Mouse (Mus musculus) layer of hippocampus, adult 9-10 months (tissue): ENCODE data around the gene Bglap3.
"Not testable (repeated sequence)": the region's sequence is repeated elsewhere in the genome, so short reads cannot be mapped to it uniquely, and the experiment has no call there.

Experiments used
- DNase-seq: peaks from one replicate; pipeline ENCODE4 v3.0.0; 2022; ENCODE audit warnings: low spot score

The Bglap3 gene

GRCm38 (mm10) chr3:88372643-88373042 lies at the start of gene Bglap3:
Gene Bglap3 (minus strand): TSS chr3:88372743.
- DNase-seq = not testable (repeated sequence)

DNA sequence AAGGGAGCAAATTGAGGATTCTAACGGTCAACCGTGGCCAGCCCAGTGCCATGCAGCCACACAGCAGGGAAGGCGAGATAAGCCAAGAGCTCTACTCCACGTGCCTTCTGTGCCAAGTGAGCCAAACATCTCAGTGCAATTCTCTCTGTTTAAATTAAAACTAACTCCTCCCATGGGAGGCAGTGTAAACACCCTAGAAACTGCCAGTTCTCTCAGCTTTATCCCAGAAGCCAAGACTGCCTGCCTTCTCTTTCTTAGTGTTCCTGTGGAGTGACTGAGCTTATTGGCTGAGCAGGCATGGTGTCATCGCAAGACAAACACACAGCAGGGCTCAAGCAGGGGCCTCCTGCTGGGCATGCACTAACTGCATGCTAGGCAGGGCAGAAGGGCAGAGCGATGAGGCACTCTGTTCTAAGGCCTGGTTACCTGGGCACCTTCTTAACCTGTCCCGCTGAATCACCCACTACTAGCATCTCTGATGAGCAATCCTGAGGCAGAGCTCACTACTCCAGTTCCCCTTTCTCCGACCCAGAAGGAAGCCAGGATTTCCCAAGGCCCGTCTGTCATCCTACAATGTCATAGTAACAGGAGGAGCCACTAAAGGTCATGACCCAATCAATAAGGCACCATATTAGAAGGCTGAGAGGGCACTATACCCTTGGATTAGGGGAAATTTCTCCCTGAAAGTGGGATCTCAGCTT lies 49.6 kb upstream of the Bglap3 start:
- no peak for DNase-seq

DNA sequence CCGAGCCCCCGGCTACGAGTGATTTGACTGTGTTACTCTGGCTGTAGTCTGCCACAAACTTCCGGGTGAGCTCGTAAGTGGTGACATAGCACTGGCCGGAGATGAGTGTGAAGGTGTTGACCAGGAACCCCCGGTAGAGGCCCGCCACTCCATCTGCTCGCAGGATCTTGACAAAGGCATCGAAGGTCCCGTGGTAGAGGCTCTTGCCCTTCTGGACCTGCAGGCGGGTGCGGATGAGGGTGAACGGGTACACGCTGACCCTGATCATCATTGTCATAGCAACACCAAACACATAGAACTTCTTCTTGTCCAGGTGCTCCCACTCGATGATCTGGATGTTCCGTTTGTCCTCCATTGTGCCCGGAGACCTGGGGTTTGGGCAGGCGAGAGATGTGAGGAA lies 48.2 kb upstream of the Bglap3 start:
- no peak for DNase-seq

GRCm38 (mm10) chr3:88418016-88418415 lies 45.5 kb upstream of the Bglap3 start:
- DNase-seq = no peak

GRCm38 (mm10) chr3:88415668-88416067 lies 43.1 kb upstream of the Bglap3 start:
- DNase-seq = no peak

DNA sequence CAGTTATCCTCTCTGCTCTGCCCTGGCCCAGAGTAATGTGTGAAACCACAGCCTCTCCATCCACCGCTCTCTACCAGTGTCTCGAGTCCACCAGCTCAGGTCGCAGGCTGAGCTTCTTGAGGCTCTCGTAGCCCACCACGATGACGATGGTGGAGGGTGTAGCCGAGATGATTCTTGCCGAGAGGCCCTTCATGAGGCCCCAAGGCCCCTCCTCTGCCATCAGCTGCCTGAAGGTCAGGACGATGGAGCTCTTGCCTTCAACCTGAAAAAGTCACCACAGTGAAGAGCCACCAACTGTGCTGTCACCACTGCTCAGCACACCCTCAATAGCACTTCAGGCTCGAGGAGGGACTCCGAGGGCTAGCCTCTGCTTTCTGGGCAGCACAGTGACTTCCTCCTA lies 40.1 kb upstream of the Bglap3 start:
- no peak for DNase-seq

- DNase-seq = no peak
Observed at GRCm38 (mm10) chr3:88411681-88412080, 39.1 kb upstream of the Bglap3 start.

DNA sequence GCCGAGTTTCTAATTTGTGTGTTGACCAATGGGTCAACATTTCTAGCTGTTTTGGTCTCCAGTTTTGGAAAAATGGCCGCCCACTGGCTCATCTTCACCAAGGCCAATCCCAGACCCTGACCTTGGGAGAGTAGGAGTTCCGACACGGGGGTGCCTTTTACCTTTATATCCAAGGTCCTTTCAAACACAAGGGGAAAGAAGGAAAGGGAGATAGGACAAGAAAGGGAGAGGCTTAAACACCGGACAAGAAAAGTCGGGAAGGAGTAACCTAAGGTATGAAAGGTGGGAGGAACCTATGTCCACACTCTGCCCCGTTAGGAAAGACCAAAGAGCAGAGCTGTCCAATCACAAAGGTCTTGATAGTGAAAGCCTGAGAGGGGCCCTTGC lies 38.1 kb upstream of the Bglap3 start:
- no peak for DNase-seq

GRCm38 (mm10) chr3:88409741-88410644 lies 37.5 kb upstream of the Bglap3 start, which contains the start of gene Pmf1:
Gene Pmf1 (minus strand): TSS chr3:88410331.
- DNase-seq = peak; percentile 80

DNA sequence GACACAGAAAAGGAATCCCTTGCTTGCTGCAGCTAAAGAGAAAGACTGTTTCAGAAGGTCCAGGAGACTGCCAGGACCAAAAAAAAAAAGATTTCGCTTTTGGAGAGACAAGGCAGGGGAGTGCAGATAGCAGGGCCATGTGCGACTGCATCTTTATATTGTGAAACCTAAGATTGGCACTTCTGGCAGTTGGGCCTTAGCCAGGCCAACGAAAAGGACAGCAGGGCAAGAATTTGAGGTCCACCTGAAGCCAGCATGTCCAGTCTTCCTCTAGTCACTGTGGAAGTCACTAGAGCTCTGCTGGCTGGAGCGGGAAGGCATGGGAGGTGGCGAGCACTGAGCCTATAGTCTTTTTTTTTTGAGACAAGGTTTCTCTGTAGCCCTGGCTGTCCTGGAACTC lies 36.4 kb upstream of the Bglap3 start:
- no peak for DNase-seq

DNA sequence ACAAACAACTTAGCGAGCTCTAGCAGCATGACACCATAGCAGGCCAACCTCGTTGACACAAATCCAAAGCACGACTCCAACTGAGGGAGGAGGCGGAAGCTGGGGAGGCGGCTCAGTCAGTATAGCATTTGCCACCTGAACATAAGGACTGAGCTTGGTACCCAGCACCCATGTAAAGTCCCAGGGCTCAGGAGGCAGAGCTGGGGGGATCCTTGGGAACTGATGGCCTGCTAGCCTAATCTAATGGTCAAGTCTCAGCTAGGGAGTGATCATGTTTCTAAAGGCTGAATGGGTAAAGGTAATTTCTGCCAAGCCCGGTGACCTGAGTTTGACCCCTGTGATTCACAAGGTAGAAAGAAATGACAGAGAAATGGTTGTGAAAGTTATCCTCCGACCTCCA lies 35.0 kb upstream of the Bglap3 start:
- no peak for DNase-seq

- DNase-seq = peak; percentile 51
Observed at GRCm38 (mm10) chr3:88407090-88407489, 34.5 kb upstream of the Bglap3 start.

DNA sequence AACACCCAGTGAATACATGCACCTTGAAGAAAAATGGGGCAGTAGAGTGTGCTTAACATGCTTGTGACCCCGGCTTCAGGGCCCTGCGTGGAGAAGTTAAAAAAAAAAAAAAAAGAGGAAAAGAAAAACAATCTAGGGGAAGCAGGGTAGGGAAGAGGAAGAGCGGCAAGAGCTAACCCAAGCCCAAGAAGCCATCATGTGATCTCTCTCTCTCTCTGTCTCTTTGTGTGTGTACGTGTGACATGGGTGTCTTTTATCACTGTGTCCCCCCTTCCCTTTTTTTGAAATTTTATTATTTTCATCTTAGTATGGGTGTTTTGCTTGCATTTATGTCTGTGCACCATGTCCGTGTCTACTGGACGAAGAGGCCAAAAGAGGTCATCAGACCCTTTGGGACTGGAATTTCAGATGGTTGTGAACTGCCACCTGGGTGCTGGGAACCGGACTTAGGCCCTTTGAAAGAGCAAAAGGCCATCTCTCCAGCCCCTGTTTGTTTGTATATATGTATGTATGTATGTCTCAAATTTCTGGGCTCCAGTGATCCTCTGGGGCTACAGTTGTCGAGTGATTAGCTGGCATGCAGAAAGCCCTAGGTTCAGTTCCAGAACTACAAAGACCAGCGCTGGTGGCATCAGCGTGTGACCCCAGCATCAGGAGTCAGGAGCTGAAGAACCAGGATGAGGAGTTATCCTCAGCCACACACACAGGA lies 31.1 kb upstream of the Bglap3 start:
- no peak for DNase-seq

DNA sequence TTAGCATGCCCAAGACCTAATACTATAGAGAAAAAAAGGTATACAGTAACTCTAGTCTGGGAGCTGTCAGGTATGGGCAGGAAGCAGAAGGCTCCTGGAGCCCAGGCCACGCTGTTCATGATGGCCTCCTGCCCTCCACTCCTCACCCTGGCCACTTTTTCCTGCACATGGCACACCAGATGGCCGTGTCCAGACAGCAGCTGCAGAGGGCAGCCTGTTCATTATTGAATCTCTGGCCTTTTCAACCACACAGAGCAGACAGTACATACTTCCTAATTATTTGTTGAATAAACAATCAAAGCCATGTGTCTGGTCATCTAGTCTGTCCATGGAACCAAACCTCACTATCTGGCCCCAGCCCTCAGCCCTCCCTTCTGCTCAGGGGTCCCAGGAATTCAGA lies 26.1 kb upstream of the Bglap3 start:
- DNase-seq = no peak

DNA sequence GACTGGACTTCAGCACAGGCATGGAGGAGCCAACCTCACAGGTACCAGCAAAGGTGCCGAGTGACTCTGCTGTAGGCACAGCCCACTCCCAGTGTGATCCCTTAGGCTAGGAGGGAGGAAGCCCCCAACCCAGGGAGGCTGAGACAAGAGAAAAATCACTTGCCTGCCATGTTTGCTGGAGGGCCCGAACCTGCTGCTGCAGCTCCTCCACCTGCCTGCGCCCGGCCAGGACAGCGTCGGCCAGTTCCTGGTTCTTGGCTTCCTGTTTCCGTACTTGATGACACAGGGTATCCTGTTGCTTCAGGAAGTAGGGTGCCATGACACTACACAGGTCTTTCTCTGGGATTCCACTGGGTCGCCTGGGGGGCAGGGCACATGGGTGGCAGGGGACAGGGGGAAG lies 23.2 kb upstream of the Bglap3 start:
- DNase-seq = no peak

DNA sequence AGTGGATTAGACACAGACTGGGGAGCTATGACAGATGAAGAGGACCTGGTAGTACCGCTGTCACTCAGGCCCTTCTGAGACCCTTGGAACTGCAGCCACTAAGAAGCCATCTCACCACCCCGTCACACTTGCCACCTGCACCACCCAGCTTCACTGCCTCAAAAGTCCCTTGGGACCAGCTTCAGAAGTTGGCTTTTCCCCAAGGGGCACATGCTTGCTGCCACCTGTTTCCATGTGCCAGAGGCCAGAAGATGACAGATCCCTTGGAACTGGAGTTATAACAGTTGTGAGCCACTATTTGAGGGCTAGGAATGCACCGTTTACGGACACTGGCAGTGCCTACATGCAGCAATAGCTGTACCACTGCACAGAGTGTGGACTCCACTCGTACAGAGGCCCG lies 22.7 kb upstream of the Bglap3 start:
- DNase-seq = no peak

- no peak for DNase-seq
Observed at GRCm38 (mm10) chr3:88393776-88394375, 21.3 kb upstream of the Bglap3 start.

- DNase-seq = no peak
Observed at GRCm38 (mm10) chr3:88384364-88384763, 11.8 kb upstream of the Bglap3 start, which contains the start of gene Bglap. Gene Bglap (minus strand): TSS chr3:88384464.

DNA sequence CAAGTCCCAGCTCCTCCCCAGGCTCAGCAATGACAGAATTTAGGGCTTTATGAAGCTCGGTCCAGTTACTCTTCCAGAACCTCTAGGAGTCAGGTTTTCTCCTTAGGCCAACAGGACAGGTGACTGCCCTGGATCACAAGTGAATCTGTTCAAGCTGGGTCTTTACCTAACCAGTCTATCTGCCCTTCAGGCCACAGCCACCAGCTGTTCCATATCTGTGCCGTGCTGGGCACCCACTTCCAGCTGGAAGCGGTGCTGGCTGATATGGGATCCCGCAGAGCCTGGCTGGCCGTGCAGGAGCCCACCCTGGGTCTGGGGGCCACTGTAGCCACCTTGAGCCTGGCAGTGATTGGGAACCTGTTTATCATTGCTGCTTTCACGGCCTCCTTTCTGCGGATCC lies 9.8 kb upstream of the Bglap3 start:
- DNase-seq = not testable (repeated sequence)

DNA sequence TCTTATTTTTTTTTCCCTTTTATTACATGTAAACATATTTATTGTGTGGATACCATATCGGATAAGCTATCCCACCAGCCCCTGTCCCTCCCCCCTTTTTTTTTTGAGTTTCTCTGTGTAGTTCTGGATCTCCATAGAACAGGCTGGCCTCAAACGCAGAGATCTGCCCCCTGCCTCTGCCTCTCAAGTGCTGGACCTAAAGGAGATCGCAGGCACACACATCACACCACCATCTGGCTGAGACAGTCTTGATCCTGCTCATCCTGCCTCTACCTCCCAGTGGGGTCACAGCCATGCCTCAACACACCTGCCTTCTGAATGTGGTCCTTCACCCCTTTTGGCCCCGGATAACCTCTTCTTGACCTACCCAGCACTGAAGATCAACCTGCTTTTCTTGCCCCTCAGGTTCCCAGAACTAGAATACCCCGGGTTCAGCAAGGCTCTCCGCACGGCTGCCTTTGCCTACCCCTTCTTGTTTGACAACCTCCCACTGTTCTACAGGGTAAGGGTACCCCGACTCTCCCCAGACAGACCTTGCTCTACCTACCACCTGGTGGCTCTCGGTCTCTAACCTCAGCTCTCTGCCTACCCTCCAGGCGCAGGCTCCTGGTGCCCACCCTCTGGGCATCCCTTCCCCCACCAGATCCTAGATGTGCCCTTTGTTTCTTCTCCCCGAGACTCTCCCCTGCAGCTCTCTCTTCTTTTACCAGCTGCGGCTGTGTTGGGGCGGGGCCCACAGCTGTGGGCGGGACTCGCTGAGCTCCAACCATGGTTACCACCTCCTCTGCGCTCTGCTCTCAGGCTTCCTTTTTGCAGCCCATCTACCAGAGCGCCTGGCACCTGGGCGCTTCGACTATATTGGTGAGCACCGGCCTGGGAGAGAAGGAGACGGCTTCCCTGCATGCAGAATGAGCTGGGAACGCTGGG lies 9.1 kb upstream of the Bglap3 start:
- DNase-seq = not testable (repeated sequence)

GRCm38 (mm10) chr3:88378599-88378998 lies 6.1 kb upstream of the Bglap3 start, which contains the start of gene Bglap2:
Gene Bglap2 (minus strand): TSS chr3:88378699.
- DNase-seq = not testable (repeated sequence)
